Mouse (Mus musculus): ENCODE results near the gene Rxfp4.
A peak's percentile ranks its signal among the peaks of the same experiment; 100 is the strongest.

- TF ChIP-seq EP300 (IDR thresholded peaks at IDR 0.05; ENCODE audit: low read depth) (no peak), CTCF (IDR thresholded peaks at IDR 0.05; ENCODE audit: low read depth) (peak; percentile 70)
Measured at GRCm38 (mm10) chr3:88640676-88641075, 12.3 kb downstream of the Rxfp4 start.
